Mouse (Mus musculus) MEL-GATA-1-ER (cell line): ENCODE measurements around the gene Id3.

ENCODE experiments used
- DNase-seq: peaks from one replicate; pipeline ENCODE4 v3.0.0-alpha.2; 2012; ENCODE audit warnings: low read depth; ENCODE audit errors: extremely low read depth

Gene Id3

DNA sequence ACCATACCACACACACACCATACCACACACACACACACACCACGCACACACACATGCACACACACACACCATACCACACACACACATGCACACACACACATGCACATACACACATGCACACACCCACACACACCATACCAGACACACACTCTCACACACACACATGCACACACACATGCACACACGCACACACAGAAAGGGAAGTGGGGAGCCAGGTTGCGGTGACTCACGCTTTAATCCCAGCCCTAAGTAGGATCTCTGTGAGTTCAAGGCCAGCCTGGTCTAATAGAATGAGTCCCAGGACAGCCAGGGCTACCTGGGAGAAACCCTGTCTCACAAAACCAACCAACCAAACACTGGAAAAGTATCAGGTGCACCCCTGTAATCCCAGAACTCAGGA, 18.7 kb upstream of the Id3 start:
- no peak for DNase-seq

- no peak for DNase-seq
Measured at GRCm38 (mm10) chr4:136125458-136125857, 17.8 kb upstream of the Id3 start.

DNA sequence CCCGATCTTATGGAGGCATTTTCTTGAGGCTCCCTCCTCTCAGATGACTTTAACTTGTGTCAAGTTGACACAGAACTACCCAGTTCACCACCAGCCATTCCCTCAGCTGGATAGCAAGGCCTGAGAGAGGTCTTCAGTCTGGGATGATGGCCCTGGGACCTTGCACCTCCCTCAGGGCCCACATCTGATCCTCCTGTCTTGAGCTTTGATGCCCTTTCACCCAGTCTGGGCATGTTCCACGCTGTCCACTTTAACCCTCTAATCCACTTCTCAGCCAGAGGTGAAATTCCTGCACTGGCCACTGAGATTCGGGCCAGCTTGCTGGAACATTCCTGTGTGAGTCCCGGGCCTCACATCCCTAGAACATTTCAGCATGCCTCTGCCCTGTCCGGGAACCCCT, 17.3 kb upstream of the Id3 start:
- DNase-seq, result no peak

GRCm38 (mm10) chr4:136127670-136128069, 15.6 kb upstream of the Id3 start:
- no peak for DNase-seq

DNA sequence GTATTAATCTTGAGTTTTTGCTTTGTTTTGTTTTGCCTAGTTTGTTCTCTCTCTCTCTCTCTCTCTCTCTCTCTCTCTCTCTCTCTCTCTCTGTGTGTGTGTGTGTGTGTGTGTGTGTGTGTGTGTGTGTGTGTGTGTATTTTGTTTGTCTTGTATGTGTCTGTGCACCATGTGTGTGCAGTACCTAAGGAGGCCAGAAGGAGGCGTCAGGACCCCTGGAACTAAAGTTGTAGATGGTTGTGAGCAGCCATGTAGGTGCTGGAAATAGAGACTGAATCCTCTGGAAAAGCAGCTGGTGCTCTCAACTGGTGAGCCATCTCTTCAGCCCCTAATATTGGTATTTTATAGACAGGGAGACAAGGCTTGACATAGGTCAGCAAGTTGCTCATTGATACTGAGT, 13.5 kb upstream of the Id3 start:
- no peak for DNase-seq

GRCm38 (mm10) chr4:136133801-136134200, 9.5 kb upstream of the Id3 start:
- no peak for DNase-seq

DNA sequence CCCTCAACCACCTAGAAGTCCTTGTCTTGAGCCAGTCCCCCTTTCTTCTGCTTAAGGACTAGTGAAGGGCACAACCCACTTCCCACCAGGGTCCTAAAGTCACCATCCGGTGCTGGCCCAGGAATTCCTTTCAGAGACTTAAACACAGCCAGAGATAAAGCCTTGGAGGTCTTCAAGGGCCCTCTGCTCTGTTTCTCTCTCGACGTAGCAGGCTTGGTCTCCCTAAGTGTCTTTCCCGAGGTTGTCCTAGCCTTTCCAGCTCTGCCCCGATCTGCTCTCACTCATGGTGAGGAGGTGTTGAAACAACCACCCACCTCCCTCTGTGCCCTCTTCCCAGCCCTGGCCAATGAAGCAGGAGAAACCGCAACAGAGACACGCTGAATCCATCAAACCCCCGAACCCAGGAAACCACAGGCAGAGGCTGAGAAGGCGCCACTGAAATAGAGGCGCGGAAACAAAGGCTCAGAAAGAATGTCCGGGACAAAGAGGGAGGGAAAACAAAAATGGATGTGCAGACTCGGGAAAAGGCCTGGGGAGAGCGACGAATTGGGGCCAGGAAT, 8.8 kb upstream of the Id3 start:
- no peak for DNase-seq

DNA sequence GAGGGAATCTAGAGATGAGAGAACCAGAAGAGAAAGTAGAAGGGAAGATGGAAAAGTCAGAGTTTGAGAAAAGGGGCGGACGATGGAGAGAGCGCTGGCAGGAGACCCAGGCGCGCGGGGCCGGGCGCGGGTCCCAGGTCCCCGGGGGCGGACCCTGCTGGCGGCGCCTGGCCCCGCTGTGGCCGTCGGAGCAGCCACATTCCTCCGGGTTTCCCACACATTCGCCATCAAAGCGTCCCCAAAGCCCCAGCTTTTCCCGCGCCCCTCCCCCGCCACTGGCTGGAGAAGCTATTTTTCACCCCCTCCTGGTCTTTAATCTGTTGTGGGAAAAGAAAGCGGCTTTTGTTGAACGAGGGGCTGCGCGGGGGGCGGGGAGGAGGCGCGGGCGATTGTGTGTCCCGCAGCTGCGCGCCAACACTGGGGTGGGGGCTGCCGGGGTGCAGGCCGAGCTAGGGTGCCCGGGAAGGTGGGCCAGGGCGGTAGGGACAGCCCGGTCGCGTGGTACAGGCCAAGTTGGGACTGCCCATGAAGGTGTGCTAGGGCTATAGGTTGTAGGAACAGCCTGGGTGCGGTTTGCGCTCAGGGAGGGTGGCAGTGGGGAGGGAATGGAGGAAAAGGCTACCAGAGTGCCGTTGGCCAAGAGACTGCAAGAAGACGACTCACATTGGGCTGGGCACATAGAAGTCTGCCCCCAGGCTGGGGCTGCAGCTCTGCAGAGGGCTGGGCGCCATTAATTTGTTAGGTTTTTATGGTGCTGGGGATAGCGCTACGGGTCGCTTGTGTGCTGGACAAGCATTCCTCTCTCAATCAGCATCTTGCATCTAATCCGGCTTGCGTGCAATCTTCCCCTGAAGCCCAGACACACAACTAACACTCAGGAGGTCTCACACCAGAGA, 8.1 kb upstream of the Id3 start:
- no peak for DNase-seq

DNA sequence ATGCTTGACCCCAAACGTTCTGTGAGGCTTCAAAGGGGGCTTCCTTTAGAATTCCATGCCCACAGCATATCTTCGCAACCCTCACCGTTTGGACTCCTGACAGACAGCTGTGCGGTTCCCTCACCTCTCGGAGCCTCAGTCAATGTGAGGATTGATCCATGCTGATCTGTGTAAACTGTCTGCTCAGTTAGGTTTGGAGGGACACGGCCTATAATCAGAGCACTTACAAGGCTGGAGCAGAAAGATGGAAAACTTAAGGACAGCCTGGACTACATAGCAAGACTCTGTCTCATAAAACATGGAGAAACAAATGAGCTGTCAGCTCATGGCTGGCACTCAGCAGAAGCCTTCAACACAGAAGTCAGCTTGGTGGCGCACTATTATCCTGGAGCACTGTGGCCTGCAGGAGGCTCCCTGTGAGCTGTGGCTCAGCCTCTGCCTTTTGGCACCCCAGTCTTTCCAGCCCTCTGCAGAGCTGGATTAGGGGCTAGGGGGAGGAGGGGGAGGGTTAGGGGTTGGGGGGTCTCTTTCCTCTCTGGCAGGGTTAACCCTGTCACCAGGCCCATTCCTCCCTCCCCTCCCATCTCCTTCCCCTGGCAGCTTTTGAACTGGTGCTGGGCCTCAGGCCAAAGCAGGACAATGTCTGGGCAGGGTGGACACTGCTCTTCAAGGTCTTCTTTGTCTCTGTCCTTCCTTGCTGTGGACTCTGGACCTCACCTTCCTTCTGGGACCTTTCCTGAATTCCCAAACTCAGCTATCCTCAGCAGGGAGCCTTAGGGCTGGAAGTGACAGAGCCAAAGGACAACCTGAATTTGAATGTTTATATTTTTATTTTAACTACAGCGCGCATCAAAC, 7.2 kb upstream of the Id3 start:
- no peak for DNase-seq

DNA sequence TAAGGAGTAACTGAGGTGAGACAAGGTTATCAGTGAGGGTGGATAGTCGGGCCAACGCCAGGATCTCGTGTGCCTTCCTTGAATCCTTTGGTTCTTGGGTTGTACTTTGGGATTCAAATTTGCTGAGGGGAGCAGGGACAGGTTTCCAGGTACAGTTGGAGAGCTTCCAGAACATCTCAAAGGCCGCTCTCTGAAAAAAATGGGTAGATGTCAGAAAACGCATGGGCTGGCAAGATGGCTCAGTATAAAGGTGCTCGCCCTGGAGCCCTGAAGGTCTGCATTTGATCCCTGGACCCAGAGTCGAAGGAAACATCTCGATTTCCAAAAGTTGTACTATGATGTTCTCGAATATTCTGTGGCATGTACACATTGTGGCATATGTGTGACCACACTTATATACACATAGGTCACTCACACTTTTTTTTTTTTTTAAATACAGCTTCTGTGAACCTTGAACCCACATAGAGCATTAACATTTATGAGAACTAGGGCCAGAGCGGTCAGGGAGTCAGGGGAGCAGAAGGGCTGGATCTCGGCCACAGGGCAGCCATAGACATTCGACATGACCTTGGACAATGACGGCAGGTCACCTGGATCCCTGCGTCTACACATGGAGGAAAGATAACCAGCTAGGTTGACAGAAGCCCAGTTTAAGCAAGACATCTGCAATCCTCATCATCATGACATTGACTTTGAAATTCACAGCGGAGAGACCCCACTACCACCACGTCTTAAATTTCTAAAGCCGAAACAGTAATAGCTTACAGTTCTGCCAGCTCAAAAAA, 3.8 kb upstream of the Id3 start:
- no peak for DNase-seq

- DNase-seq, result peak; percentile 54
Measured at GRCm38 (mm10) chr4:136140327-136141250, 2.7 kb upstream of the Id3 start.

- DNase-seq, result no peak
Measured at GRCm38 (mm10) chr4:136142267-136143192, 767 bp upstream of the Id3 start.

- DNase-seq, result no peak
Measured at GRCm38 (mm10) chr4:136144126-136144926, 1.0 kb downstream of the Id3 start.

- no peak for DNase-seq
Measured at GRCm38 (mm10) chr4:136144927-136145292, 1.6 kb downstream of the Id3 start.

- DNase-seq, result no peak
Measured at GRCm38 (mm10) chr4:136145362-136145885, 2.1 kb downstream of the Id3 start.

- DNase-seq, result no peak
Measured at GRCm38 (mm10) chr4:136145991-136146711, 2.9 kb downstream of the Id3 start.

GRCm38 (mm10) chr4:136146712-136147154, 3.4 kb downstream of the Id3 start:
- DNase-seq, result no peak
